9 mouse cellular contexts compared by ENCODE assay signal in genomic region chr2:156324681-156325080, GRCm38 (mm10). TPM values are rescaled to one million over a fixed set of nuclear protein-coding genes. Genes with fewer than 3 reads are reported as not detected.
DNase-seq lines count a peak whose midpoint lies in the region; ATAC-seq and TF ChIP-seq lines count a peak whose summit lies in the region.
"Had no signal": no experiment of that assay in that cellular context is flagged by ENCODE, and none has a peak within 500 bp of the region (broad histone marks: within the 10 kb centered on the region; RNA-seq: fewer than 3 reads in every experiment).

No protein-coding gene starts in this region.

- no peak overlapping the region for H3K4me3 ChIP-seq in embryonic fibroblast, embryonic 13.5 days (ENCODE audit: insufficient read depth, low read length)
- H3K4me3 ChIP-seq in intestine, postnatal 0 days (ENCODE audit: low read depth, low read length): no peak overlapping the region
- no peak overlapping the region for H3K4me3 ChIP-seq in lung, embryonic 16.5 days (ENCODE audit: low read length)
- H3K4me3 ChIP-seq in neural tube, embryonic 15.5 days (replicated peaks): no peak overlapping the region
- H3K4me3 ChIP-seq: limb, embryonic 15.5 days had no signal

- peak overlapping the region; percentile 66; the same call in 1 of the 2 replicates for H3K27ac ChIP-seq in embryonic fibroblast, embryonic 13.5 days (ENCODE audit: insufficient read depth, low read length)
- peak overlapping the region; percentile 47; the same call in 1 of the 2 replicates for H3K27ac ChIP-seq in intestine, postnatal 0 days (ENCODE audit: low read depth, low read length)
- H3K27ac ChIP-seq in lung, embryonic 16.5 days (ENCODE audit: low read length): peak overlapping the region; percentile 70
- H3K27ac ChIP-seq in neural tube, embryonic 15.5 days (replicated peaks): no peak overlapping the region
- H3K27ac ChIP-seq: limb, embryonic 15.5 days had no signal

- peak; percentile 36; the same call in 1 of the 2 replicates for ATAC-seq in intestine, postnatal 0 days
- ATAC-seq in lung, embryonic 16.5 days (ENCODE audit: low read depth): peak; percentile 92
- ATAC-seq in neural tube, embryonic 15.5 days (ENCODE audit: low FRiP score): no peak

- no peaks in the 10 kb centered on the region for H3K9me3 ChIP-seq in intestine, postnatal 0 days (ENCODE audit: control insufficient read depth)
- H3K9me3 ChIP-seq in lung, embryonic 16.5 days (ENCODE audit: control insufficient read depth, low read length): 0 out of 2 replicates have a peak, but pooled peaks cover 3% of the 10 kb centered on the region
- H3K9me3 ChIP-seq in neural tube, embryonic 15.5 days (replicated peaks): no peaks in the 10 kb centered on the region
- H3K9me3 ChIP-seq: limb, embryonic 15.5 days had no signal

- H3K4me2 ChIP-seq in intestine, postnatal 0 days (replicated peaks; ENCODE audit: low read depth): peak overlapping the region; percentile 27; the same call in 1 of the 2 replicates
- H3K4me2 ChIP-seq in lung, embryonic 16.5 days (ENCODE audit: low read depth, low read length): peak overlapping the region; percentile 35
- no peak overlapping the region for H3K4me2 ChIP-seq in neural tube, embryonic 15.5 days
- H3K4me2 ChIP-seq: limb, embryonic 15.5 days had no signal

- H3K36me3 ChIP-seq in intestine, postnatal 0 days (ENCODE audit: control insufficient read depth, insufficient read depth): 0 out of 2 replicates have a peak, but pooled peaks cover 4% of the 10 kb centered on the region
- H3K36me3 ChIP-seq in lung, embryonic 16.5 days (ENCODE audit: control insufficient read depth, insufficient read depth, low read length): no peaks in the 10 kb centered on the region
- H3K36me3 ChIP-seq in neural tube, embryonic 15.5 days: peaks cover 4% of the 10 kb centered on the region; the same call in 1 of the 2 replicates

- WGBS in intestine, postnatal 0 days: 22% methylated on average over 5 of the region's 5 CpGs
- 12% methylated on average over 5 of the region's 5 CpGs for WGBS in lung, embryonic 16.5 days
- WGBS in neural tube, embryonic 15.5 days: 60% methylated on average over 5 of the region's 5 CpGs

- no peak for TF ChIP-seq POLR2A in embryonic fibroblast, embryonic 13.5 days (IDR thresholded peaks at IDR 0.05; ENCODE audit: low read depth, low read length)

- H3K4me1 ChIP-seq in embryonic fibroblast, embryonic 13.5 days (ENCODE audit: control insufficient read depth, insufficient read depth, low read length): no peaks in the 10 kb centered on the region
- no peaks in the 10 kb centered on the region for H3K4me1 ChIP-seq in intestine, postnatal 0 days (replicated peaks; ENCODE audit: control insufficient read depth, insufficient read depth, low read length)
- peaks cover 10% of the 10 kb centered on the region for H3K4me1 ChIP-seq in lung, embryonic 16.5 days (replicated peaks; ENCODE audit: control insufficient read depth, insufficient read depth, low read length)
- H3K4me1 ChIP-seq in neural tube, embryonic 15.5 days: no peaks in the 10 kb centered on the region

- peak; percentile 77 for DNase-seq in MEL-GATA-1-ER (ENCODE audit: extremely low read depth, low read depth)
- DNase-seq in left cerebral cortex, adult 8-10 months (ENCODE audit: low spot score in 2 of 2): no peak
- DNase-seq in cerebellum, adult 9-10 months: no peak
- no peak for DNase-seq in thymus, postnatal 0 days (ENCODE audit: low spot score)

- no peaks in the 10 kb centered on the region for H3K27me3 ChIP-seq in intestine, postnatal 0 days (replicated peaks; ENCODE audit: control insufficient read depth, insufficient read depth, low read length)
- H3K27me3 ChIP-seq in lung, embryonic 16.5 days (ENCODE audit: control insufficient read depth, insufficient read depth, low read depth, low read length): no peaks in the 10 kb centered on the region
- H3K27me3 ChIP-seq in neural tube, embryonic 15.5 days (replicated peaks): no peaks in the 10 kb centered on the region
- H3K27me3 ChIP-seq: limb, embryonic 15.5 days had no signal

- no peak for TF ChIP-seq CTCF in embryonic fibroblast, embryonic 13.5 days (IDR thresholded peaks at IDR 0.05; ENCODE audit: borderline replicate concordance, insufficient read depth, low read length)
- no peak for TF ChIP-seq CTCF in intestine, postnatal 0 days (IDR thresholded peaks at IDR 0.05; ENCODE audit: low read depth)

- no peak overlapping the region for H3K9ac ChIP-seq in intestine, postnatal 0 days (ENCODE audit: low read depth, low read length)
- H3K9ac ChIP-seq in lung, embryonic 16.5 days (ENCODE audit: low read length): no peak overlapping the region
- H3K9ac ChIP-seq in neural tube, embryonic 15.5 days (replicated peaks): no peak overlapping the region
- H3K9ac ChIP-seq: limb, embryonic 15.5 days had no signal

RNA-seq across cellular contexts. Expression of gene Scand1, which starts 12.2 kb away (rescaled TPM):
- 16.3 and 23.3 TPM in 2 replicates for polyA plus RNA-seq in embryonic fibroblast, embryonic 13.5 days (2011; ENCODE audit: insufficient read length, low read depth, missing spikeins)
- polyA plus RNA-seq in intestine, postnatal 0 days (2015; fragmentation: Nextera tagmentation; extraction: Ambion mirVana): 187 and 200 TPM in 2 replicates
- 39.1 and 53.6 TPM in 2 replicates for polyA plus RNA-seq in lung, embryonic 16.5 days (2015; fragmentation: Nextera tagmentation; extraction: Ambion mirVana)
- 10 to 100 TPM; 65.6 to 78.5 (median 72.1) TPM for total RNA-seq in left cerebral cortex, adult 8-10 months (2022)
- 94.0 and 111 TPM in 2 replicates for polyA plus RNA-seq in neural tube, embryonic 15.5 days (2015; fragmentation: Nextera tagmentation; extraction: Ambion mirVana)
- polyA plus RNA-seq in thymus, postnatal 0 days (2015; fragmentation: Nextera tagmentation; extraction: Ambion mirVana): 176 and 184 TPM in 2 replicates

RNA-seq across cellular contexts. Expression of gene Cnbd2, which starts 12.6 kb away (rescaled TPM):
- 1.3 and 3.4 TPM in 2 replicates for polyA plus RNA-seq in embryonic fibroblast, embryonic 13.5 days (2011; ENCODE audit: insufficient read length, low read depth, missing spikeins)
- polyA plus RNA-seq in intestine, postnatal 0 days (2015; fragmentation: Nextera tagmentation; extraction: Ambion mirVana): 9.4 and 9.6 TPM in 2 replicates
- polyA plus RNA-seq in lung, embryonic 16.5 days (2015; fragmentation: Nextera tagmentation; extraction: Ambion mirVana): 3.8 and 4.4 TPM in 2 replicates
- total RNA-seq in left cerebral cortex, adult 8-10 months (2022): 1 to 10 TPM; 4.5 to 8.3 (median 7.3) TPM
- 8.1 and 9.2 TPM in 2 replicates for polyA plus RNA-seq in neural tube, embryonic 15.5 days (2015; fragmentation: Nextera tagmentation; extraction: Ambion mirVana)
- 10.3 and 12.2 TPM in 2 replicates for polyA plus RNA-seq in thymus, postnatal 0 days (2015; fragmentation: Nextera tagmentation; extraction: Ambion mirVana)
